Mouse (Mus musculus) megakaryocyte, embryonic 14.5 days (primary cell): ENCODE data around the gene A830031A19Rik.

Source experiments
- FLI1 ChIP-seq: IDR thresholded peaks from 2 replicates; pipeline ENCODE4 v1.6.1; 2012; ENCODE audit warnings: low read length, inconsistent platforms, mixed read lengths
- GATA1 ChIP-seq: IDR thresholded peaks from 3 replicates; pipeline ENCODE4 v1.6.1; 2012; ENCODE audit warnings: mixed read lengths, low read length, inconsistent platforms, borderline replicate concordance

DNA sequence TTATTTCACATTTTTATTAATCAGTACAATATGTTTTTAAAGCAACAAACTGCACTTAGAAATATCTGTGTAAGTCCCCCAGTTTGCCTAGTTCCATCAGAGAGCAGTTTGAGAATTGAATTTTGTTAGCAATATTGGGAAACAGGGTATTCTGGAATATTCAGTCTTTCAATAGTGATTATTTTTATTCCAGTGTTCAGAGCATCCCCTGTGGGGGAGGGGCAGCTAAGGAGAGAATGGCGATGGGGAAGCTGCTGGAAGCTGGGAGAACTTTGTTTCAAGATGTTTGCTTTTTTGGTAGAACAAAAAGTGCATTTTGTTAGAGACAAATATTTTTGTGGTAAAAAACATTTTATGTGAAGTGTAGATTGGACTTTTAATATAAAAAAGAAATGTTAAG lies 15.7 kb downstream of the A830031A19Rik start:
- TF ChIP-seq GATA1: no peak
- no peak for TF ChIP-seq FLI1
